Mouse (Mus musculus): Measurements from ENCODE around the gene Naa35.

DNA sequence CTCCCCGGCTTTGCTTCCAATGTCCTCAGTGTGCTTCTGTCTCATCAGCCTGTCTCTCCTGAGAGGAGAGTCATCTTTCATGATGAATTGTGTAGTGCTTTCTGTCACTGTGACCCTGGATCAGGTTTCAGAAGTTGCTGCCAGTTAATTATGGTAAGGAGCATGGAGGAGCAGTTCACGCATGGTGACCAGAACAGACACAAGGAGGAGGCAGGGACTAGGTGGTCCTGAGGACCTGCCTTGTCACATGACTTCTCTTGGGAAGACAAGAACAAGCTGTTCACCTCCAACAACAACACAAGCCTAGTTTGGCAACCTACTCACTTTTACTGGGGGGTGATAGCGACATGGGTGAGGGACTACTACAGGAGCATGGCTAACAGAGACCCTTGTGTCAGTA lies 68.1 kb downstream of the Naa35 start:
- TF ChIP-seq POLR2A (IDR thresholded peaks at IDR 0.05; ENCODE audit: borderline replicate concordance, extremely low read depth, low read depth, low read length): no peak
- TF ChIP-seq CTCF (IDR thresholded peaks at IDR 0.05; ENCODE audit: insufficient read depth, low read length): no peak

Data from lung, adult 2 months (tissue).